Mouse (Mus musculus): ENCODE results near the gene Gpr27. TPM values are rescaled to one million over a fixed set of nuclear protein-coding genes. Genes with fewer than 3 reads are reported as not detected.

The Gpr27 gene
- 0.05 and 0.13 TPM in 2 replicates for polyA plus RNA-seq (2015; fragmentation: Nextera tagmentation; extraction: Ambion mirVana)

- H3K4me1 ChIP-seq (replicated peaks) = no peaks in the 10 kb centered on the region
- H3K9ac ChIP-seq = no peak within 1 kb of the TSS
- H3K9me3 ChIP-seq (replicated peaks) = no peaks in the 10 kb centered on the region
- peaks cover 88% of the 10 kb centered on the region for H3K27me3 ChIP-seq
- H3K27ac ChIP-seq = no peak within 1 kb of the TSS
- WGBS (ENCODE audit: insufficient replicate concordance) = under 1% methylated on average over 55 of the region's 112 CpGs
- peak within 1 kb of the TSS; percentile 53 for H3K4me3 ChIP-seq (replicated peaks)
- DNase-seq (no peak), ATAC-seq (ENCODE audit: low read depth) (peak; percentile 20; the same call in 1 of the 2 replicates)
- H3K36me3 ChIP-seq = no peaks in the 10 kb centered on the region
- H3K4me2 ChIP-seq = peak within 1 kb of the TSS; percentile 65
Measured at GRCm38 (mm10) chr6:99692206-99692915, at the start of gene Gpr27. Gene Gpr27, plus strand, starts transcription at chr6:99692679.

GRCm38 (mm10) chr6:99643439-99644199 is 48.9 kb upstream of the Gpr27 start:
- WGBS (ENCODE audit: insufficient replicate concordance) = 53% methylated on average over 10 of the region's 10 CpGs

GRCm38 (mm10) chr6:99644386-99644785 is 48.1 kb upstream of the Gpr27 start:
- 66% methylated on average over 5 of the region's 5 CpGs for WGBS (ENCODE audit: insufficient replicate concordance)

More at GRCm38 (mm10) chr6:99643439-99644199, 48.9 kb upstream of the Gpr27 start:
- H3K27ac ChIP-seq = no peak overlapping the region
- no peak overlapping the region for H3K9ac ChIP-seq
- H3K4me1 ChIP-seq (replicated peaks) = peaks cover 8% of the 10 kb centered on the region; the same call in 1 of the 2 replicates
- no peak for ATAC-seq (ENCODE audit: low read depth)
- no peak overlapping the region for H3K4me2 ChIP-seq
- no peaks in the 10 kb centered on the region for H3K36me3 ChIP-seq
- no peaks in the 10 kb centered on the region for H3K9me3 ChIP-seq (replicated peaks)
- no peak for DNase-seq
- H3K4me3 ChIP-seq (replicated peaks) = no peak overlapping the region
- no peaks in the 10 kb centered on the region for H3K27me3 ChIP-seq

GRCm38 (mm10) chr6:99644876-99645275 is 47.6 kb upstream of the Gpr27 start:
- no peak overlapping the region for H3K4me3 ChIP-seq (replicated peaks)
- DNase-seq (no peak), ATAC-seq (ENCODE audit: low read depth) (no peak)
- H3K27ac ChIP-seq = no peak overlapping the region
- H3K4me2 ChIP-seq = no peak overlapping the region
- no peaks in the 10 kb centered on the region for H3K27me3 ChIP-seq
- no peaks in the 10 kb centered on the region for H3K9me3 ChIP-seq (replicated peaks)
- no peaks in the 10 kb centered on the region for H3K36me3 ChIP-seq
- H3K9ac ChIP-seq = no peak overlapping the region
- 55% methylated on average over 5 of the region's 5 CpGs for WGBS (ENCODE audit: insufficient replicate concordance)
- H3K4me1 ChIP-seq (replicated peaks) = peaks cover 8% of the 10 kb centered on the region; the same call in 1 of the 2 replicates

More at GRCm38 (mm10) chr6:99644386-99644785, 48.1 kb upstream of the Gpr27 start:
- ATAC-seq (ENCODE audit: low read depth) (no peak), DNase-seq (no peak)
- no peak overlapping the region for H3K4me3 ChIP-seq (replicated peaks)
- H3K36me3 ChIP-seq = no peaks in the 10 kb centered on the region
- no peaks in the 10 kb centered on the region for H3K9me3 ChIP-seq (replicated peaks)
- no peak overlapping the region for H3K4me2 ChIP-seq
- H3K4me1 ChIP-seq (replicated peaks) = peaks cover 8% of the 10 kb centered on the region; the same call in 1 of the 2 replicates
- H3K27ac ChIP-seq = no peak overlapping the region
- H3K27me3 ChIP-seq = no peaks in the 10 kb centered on the region
- H3K9ac ChIP-seq = no peak overlapping the region

- ATAC-seq (ENCODE audit: low read depth) (no peak), DNase-seq (no peak)
- no peak overlapping the region for H3K4me2 ChIP-seq
- H3K36me3 ChIP-seq = no peaks in the 10 kb centered on the region
- H3K9ac ChIP-seq = no peak overlapping the region
- no peaks in the 10 kb centered on the region for H3K9me3 ChIP-seq (replicated peaks)
- peaks cover 8% of the 10 kb centered on the region; the same call in 1 of the 2 replicates for H3K4me1 ChIP-seq (replicated peaks)
- H3K4me3 ChIP-seq (replicated peaks) = no peak overlapping the region
- no peak overlapping the region for H3K27ac ChIP-seq
- H3K27me3 ChIP-seq = no peaks in the 10 kb centered on the region
- WGBS (ENCODE audit: insufficient replicate concordance) = 59% methylated on average over 10 of the region's 10 CpGs
Measured at GRCm38 (mm10) chr6:99646344-99646743, 46.1 kb upstream of the Gpr27 start.

GRCm38 (mm10) chr6:99649307-99649706 is 43.2 kb upstream of the Gpr27 start:
- Histone ChIP-seq H3K27me3 (no peaks in the 10 kb centered on the region), H3K9me3 (replicated peaks) (no peaks in the 10 kb centered on the region), H3K4me3 (replicated peaks) (no peak overlapping the region), H3K4me1 (replicated peaks) (peaks cover 8% of the 10 kb centered on the region; the same call in 1 of the 2 replicates), H3K36me3 (no peaks in the 10 kb centered on the region), H3K27ac (no peak overlapping the region), H3K4me2 (no peak overlapping the region), H3K9ac (no peak overlapping the region)
- DNase-seq (no peak), ATAC-seq (ENCODE audit: low read depth) (no peak)
- WGBS (ENCODE audit: insufficient replicate concordance) = 39% methylated on average over 2 of the region's 2 CpGs

- Histone ChIP-seq H3K9me3 (replicated peaks) (no peaks in the 10 kb centered on the region), H3K4me2 (no peak overlapping the region), H3K4me1 (replicated peaks) (no peaks in the 10 kb centered on the region), H3K27ac (no peak overlapping the region), H3K4me3 (replicated peaks) (no peak overlapping the region), H3K27me3 (no peaks in the 10 kb centered on the region), H3K36me3 (no peaks in the 10 kb centered on the region), H3K9ac (no peak overlapping the region)
- 67% methylated on average over 2 of the region's 2 CpGs for WGBS (ENCODE audit: insufficient replicate concordance)
- no peak for ATAC-seq (ENCODE audit: low read depth)
- no peak for DNase-seq
Measured at GRCm38 (mm10) chr6:99652341-99652740, 40.1 kb upstream of the Gpr27 start.

- DNase-seq (no peak), ATAC-seq (ENCODE audit: low read depth) (no peak)
- 69% methylated on average over 5 of the region's 5 CpGs for WGBS (ENCODE audit: insufficient replicate concordance)
- Histone ChIP-seq H3K4me3 (replicated peaks) (no peak overlapping the region), H3K9me3 (replicated peaks) (no peaks in the 10 kb centered on the region), H3K36me3 (no peaks in the 10 kb centered on the region), H3K27me3 (no peaks in the 10 kb centered on the region), H3K4me1 (replicated peaks) (no peaks in the 10 kb centered on the region), H3K27ac (no peak overlapping the region), H3K4me2 (no peak overlapping the region), H3K9ac (no peak overlapping the region)
Measured at GRCm38 (mm10) chr6:99654343-99654742, 38.1 kb upstream of the Gpr27 start.

- DNase-seq = no peak
- Histone ChIP-seq H3K9me3 (replicated peaks) (no peaks in the 10 kb centered on the region), H3K4me2 (0 out of 2 replicates have a peak overlapping the region, but pooled peaks have one; percentile 23), H3K9ac (no peak overlapping the region), H3K36me3 (no peaks in the 10 kb centered on the region), H3K27ac (no peak overlapping the region), H3K27me3 (no peaks in the 10 kb centered on the region), H3K4me3 (replicated peaks) (no peak overlapping the region; the same call in 1 of the 2 replicates), H3K4me1 (replicated peaks) (no peaks in the 10 kb centered on the region)
- 12% methylated on average over 7 of the region's 7 CpGs for WGBS (ENCODE audit: insufficient replicate concordance)
- ATAC-seq (ENCODE audit: low read depth) = no peak
Measured at GRCm38 (mm10) chr6:99655488-99655887, 37.0 kb upstream of the Gpr27 start.

- Histone ChIP-seq H3K9me3 (replicated peaks) (no peaks in the 10 kb centered on the region), H3K4me3 (replicated peaks) (no peak overlapping the region), H3K36me3 (no peaks in the 10 kb centered on the region), H3K27ac (no peak overlapping the region), H3K4me1 (replicated peaks) (no peaks in the 10 kb centered on the region), H3K9ac (no peak overlapping the region), H3K27me3 (no peaks in the 10 kb centered on the region), H3K4me2 (0 out of 2 replicates have a peak overlapping the region, but pooled peaks have one; percentile 23)
- ATAC-seq (ENCODE audit: low read depth) (no peak), DNase-seq (no peak)
- WGBS (ENCODE audit: insufficient replicate concordance) = 65% methylated on average over 2 of the region's 2 CpGs
Measured at GRCm38 (mm10) chr6:99656088-99656487, 36.4 kb upstream of the Gpr27 start.

- ATAC-seq (ENCODE audit: low read depth) = no peak
- no peaks in the 10 kb centered on the region for H3K4me1 ChIP-seq (replicated peaks)
- 60% methylated on average over 10 of the region's 10 CpGs for whole genome bisulfite sequencing (ENCODE audit: insufficient replicate concordance)
Measured at GRCm38 (mm10) chr6:99658586-99658985, 33.9 kb upstream of the Gpr27 start.

More at GRCm38 (mm10) chr6:99658586-99658985, 33.9 kb upstream of the Gpr27 start:
- Histone ChIP-seq H3K9ac (no peak overlapping the region), H3K27me3 (no peaks in the 10 kb centered on the region), H3K4me3 (replicated peaks) (no peak overlapping the region), H3K27ac (no peak overlapping the region), H3K9me3 (replicated peaks) (no peaks in the 10 kb centered on the region), H3K4me2 (no peak overlapping the region), H3K36me3 (no peaks in the 10 kb centered on the region)
- no peak for DNase-seq

All from liver, embryonic 13.5 days (tissue).